Mouse (Mus musculus) layer of hippocampus, postnatal 10 days (tissue): Measurements from ENCODE around the gene Fam241a. TPM values are rescaled to one million over a fixed set of nuclear protein-coding genes. Genes with fewer than 3 reads are reported as not detected.

Source experiments
- DNase-seq, 2 experiments: peaks; one replicate each; pipeline ENCODE4 v3.0.0; 2021; ENCODE audit warnings: low spot score in 2 of 2
- total RNA-seq, 2 experiments: library from RNA; stranded (reverse); gene quantifications; 2 replicates each; pipeline ENCODE4 v1.2.3; 2021

Fam241a gene
- total RNA-seq, 2 experiments from 2014 or later, result 5.8 to 6.4 TPM

GRCm38 (mm10) chr3:127837154-127837865, 58.8 kb downstream of the Fam241a start, which contains the start of gene Ap1ar:
Gene Ap1ar (minus strand): TSS chr3:127837523.
- peak; percentile 96 to 98 for DNase-seq

- DNase-seq, result peak in 1 of 2 experiments; percentile 9
Measured at GRCm38 (mm10) chr3:127836798-127837153, 59.3 kb downstream of the Fam241a start.

GRCm38 (mm10) chr3:127835594-127835993, 60.5 kb downstream of the Fam241a start:
- DNase-seq, result no peak

- no peak for DNase-seq
Measured at GRCm38 (mm10) chr3:127834040-127834439, 62.1 kb downstream of the Fam241a start.

DNA sequence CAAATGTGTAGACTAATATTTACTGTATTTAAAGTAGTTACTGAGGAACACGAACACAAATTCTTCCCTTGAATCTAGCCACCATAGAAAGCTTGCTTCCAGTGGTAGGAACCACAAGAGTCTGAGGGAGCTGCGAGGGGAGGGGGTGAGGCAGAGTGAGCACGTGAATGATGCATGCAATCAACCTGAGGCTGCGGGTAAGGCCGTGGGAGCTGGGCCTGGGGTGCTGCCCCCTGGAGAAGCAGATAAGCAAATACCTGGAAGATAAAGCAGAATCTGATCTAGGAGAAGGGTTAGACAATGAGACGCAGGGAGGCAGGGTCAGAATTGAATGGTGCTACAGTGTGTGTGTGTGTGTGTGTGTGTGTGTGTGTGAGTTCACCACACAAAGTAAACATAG, 65.0 kb downstream of the Fam241a start:
- no peak for DNase-seq

DNA sequence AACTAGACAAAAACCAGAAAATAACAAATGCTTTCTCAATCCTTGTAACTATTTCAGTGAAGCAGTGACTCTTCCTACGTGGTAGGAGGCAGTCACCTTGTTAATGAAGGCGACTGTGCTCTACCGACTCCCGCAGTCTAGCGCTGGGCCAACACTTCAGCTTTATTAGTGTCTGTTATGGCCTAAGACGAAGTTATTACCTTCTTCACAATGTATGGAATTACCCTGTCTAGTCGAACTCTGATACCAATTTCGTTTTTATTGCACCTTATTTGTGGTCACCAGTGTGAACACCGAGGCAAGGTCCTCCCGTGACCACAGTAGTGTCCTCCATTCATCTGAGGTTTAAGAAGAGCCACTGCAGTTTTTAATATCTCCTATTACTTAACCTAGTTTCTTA, 65.9 kb downstream of the Fam241a start:
- no peak for DNase-seq

DNA sequence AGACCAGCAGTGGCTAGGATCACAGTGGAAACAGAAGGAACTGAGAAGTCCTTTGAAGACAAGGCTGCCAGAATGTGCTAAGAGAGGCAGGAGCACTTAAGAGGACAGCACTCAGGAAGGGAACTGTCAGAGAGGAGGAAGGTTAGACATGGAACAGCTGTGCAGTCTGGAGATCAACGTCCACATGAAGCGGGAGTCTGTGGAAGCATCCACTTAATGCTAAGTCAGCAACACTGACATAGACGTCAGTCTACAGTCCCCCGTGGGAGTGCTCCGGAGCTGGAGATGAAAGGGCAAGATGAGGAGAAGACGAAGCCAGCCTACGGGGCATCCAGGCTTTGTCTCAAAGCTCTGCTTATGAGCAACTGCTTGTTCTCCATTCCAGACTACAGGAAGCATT, 69.0 kb downstream of the Fam241a start:
- DNase-seq, result no peak

DNA sequence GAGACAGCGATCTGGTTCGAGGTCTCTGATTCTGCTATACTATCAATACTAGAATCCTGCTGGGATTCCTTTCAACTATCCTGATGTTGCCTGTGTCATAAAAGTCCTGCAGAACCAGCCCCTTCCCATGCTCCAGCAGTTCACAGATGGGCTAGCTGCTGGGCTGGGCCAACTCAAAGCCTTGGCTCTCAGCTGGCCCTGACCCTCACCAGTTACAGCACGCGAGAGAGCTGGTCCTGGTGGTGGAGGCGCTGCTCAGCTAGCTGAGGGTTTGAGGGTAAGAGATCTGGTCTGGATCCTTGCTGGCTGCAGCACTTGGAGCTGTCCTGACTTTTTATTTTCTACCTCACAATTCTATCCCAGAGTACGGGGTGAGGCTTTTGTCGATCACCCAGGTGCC, 69.6 kb downstream of the Fam241a start:
- DNase-seq, result no peak

- DNase-seq, result no peak
Measured at GRCm38 (mm10) chr3:127823886-127824863, 71.9 kb downstream of the Fam241a start.

- no peak for DNase-seq
Measured at GRCm38 (mm10) chr3:127821209-127821608, 74.9 kb downstream of the Fam241a start.

DNA sequence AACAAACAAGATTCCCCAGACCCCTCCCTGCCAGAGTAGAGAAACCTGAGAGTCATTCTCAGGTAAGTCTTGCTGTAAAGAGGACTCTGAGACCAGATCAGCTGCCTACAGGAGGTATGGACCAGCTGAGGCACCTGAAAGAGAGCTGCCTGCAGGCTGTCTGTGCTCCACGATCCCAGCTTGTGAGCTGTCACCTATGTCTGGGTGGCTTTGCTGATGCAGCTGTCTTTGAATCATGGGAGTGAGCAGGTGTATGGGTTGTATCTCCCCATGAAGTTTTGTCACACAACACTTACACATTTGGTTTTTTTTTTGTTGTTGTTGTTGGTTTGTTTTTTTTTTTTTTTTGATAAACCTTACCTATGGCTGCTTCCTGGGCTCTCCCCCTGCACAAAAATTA, 75.7 kb downstream of the Fam241a start:
- DNase-seq, result no peak

Other genes with a start within 250 kb of the Fam241a start
- gene Alpk1, start 115.8 kb downstream of the Fam241a start, total RNA-seq, result 1 to 10 TPM; 7.9 to 9.2 TPM
- 1 to 10 TPM; 3.8 to 3.9 TPM for gene Tifa, start 106.5 kb downstream of the Fam241a start, total RNA-seq
- 10 to 100 TPM; 76.8 to 82.4 TPM for gene Ap1ar, start 58.8 kb downstream of the Fam241a start, total RNA-seq